32 mouse cellular contexts compared by ENCODE assay signal in the genomic region with DNA sequence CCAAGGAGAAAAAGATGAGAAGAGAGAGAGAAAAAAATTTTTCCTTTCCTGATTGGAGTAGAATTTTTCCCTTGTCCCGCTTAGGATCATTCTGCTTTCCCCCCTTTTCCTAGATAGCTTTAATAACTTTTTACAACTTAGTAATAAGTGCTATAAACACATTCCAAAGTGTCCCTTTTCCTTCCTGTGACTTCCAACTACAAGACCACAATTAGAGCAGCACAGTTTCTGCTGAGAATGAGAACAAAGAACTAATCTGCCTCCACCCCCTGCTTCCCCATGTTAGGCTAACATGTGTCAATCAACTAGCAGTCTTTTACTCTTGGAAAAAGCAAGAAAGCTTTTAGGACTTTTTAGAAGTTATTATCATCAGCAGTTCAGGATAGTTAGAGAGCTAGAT.
"Had no signal": no experiment of that assay in that cellular context is flagged by ENCODE, and none has a peak within 500 bp of the region (broad histone marks: within the 10 kb centered on the region; RNA-seq: fewer than 3 reads in every experiment).

No protein-coding gene starts in this region.

- H3K4me3 ChIP-seq: heart, embryonic 10.5 days; heart, embryonic 12.5 days; heart, embryonic 13.5 days; heart, embryonic 15.5 days; hindbrain, embryonic 12.5 days; hindbrain, embryonic 13.5 days; hindbrain, embryonic 15.5 days; kidney, embryonic 15.5 days; layer of hippocampus, adult 2 months; left cerebral cortex, adult 2 months had no signal

- H3K4me2 ChIP-seq: heart, embryonic 11.5 days; heart, embryonic 12.5 days; heart, embryonic 13.5 days; heart, embryonic 15.5 days; hindbrain, embryonic 12.5 days; hindbrain, embryonic 13.5 days; hindbrain, embryonic 14.5 days; hindbrain, embryonic 15.5 days; kidney, embryonic 15.5 days had no signal

- H3K27me3 ChIP-seq: heart, embryonic 12.5 days; heart, embryonic 13.5 days; heart, embryonic 15.5 days; hindbrain, embryonic 12.5 days; hindbrain, embryonic 13.5 days; hindbrain, embryonic 15.5 days; kidney, embryonic 15.5 days had no signal

- H3K27ac ChIP-seq: heart, embryonic 10.5 days; heart, embryonic 13.5 days; heart, embryonic 15.5 days; hindbrain, embryonic 12.5 days; hindbrain, embryonic 13.5 days; hindbrain, embryonic 14.5 days; hindbrain, embryonic 15.5 days; hindbrain, postnatal 0 days; kidney, embryonic 15.5 days; kidney, postnatal 0 days; layer of hippocampus, adult 2 months; left cerebral cortex, adult 2 months had no signal

- H3K4me1 ChIP-seq: heart, embryonic 10.5 days; heart, embryonic 12.5 days; heart, embryonic 13.5 days; heart, embryonic 15.5 days; hindbrain, embryonic 12.5 days; hindbrain, embryonic 13.5 days; hindbrain, embryonic 15.5 days; kidney, embryonic 15.5 days had no signal

- H3K9ac ChIP-seq: heart, embryonic 12.5 days; heart, embryonic 13.5 days; heart, embryonic 15.5 days; hindbrain, embryonic 12.5 days; hindbrain, embryonic 13.5 days; hindbrain, embryonic 14.5 days; hindbrain, embryonic 15.5 days; kidney, embryonic 15.5 days had no signal

- H3K9me3 ChIP-seq: heart, embryonic 10.5 days; heart, embryonic 13.5 days; heart, embryonic 15.5 days; hindbrain, embryonic 12.5 days; hindbrain, embryonic 13.5 days; hindbrain, embryonic 15.5 days; kidney, embryonic 15.5 days had no signal

- H3K36me3 ChIP-seq: heart, embryonic 10.5 days; heart, embryonic 12.5 days; heart, embryonic 13.5 days; heart, embryonic 15.5 days; hindbrain, embryonic 12.5 days; hindbrain, embryonic 13.5 days; hindbrain, embryonic 15.5 days; kidney, embryonic 15.5 days had no signal

- ATAC-seq: hindbrain, embryonic 16.5 days; hindbrain, postnatal 0 days; inflammation-experienced regulatory T-cells, adult 6 months had no signal

- DNase-seq: heart, postnatal 10 days; heart, postnatal 14 days; heart, postnatal 36 days; heart, postnatal 4 days; kidney, adult 11 months; kidney, adult 18-20 months; kidney, adult 2 months; kidney, adult 8-10 months; kidney, adult 9 months; kidney, postnatal 10 days; kidney, postnatal 14 days; kidney, postnatal 25 days; kidney, postnatal 36 days; kidney, postnatal 4 days; layer of hippocampus, adult 9-11 months; layer of hippocampus, postnatal 36 days had no signal
